Mouse (Mus musculus) thymus, postnatal 14 days (tissue): ENCODE data around the gene Adgre5.

Experiments used
- DNase-seq: peaks from one replicate; pipeline ENCODE4 v3.0.0; 2021

The Adgre5 gene

GRCm38 (mm10) chr8:83740976-83741741, at the start of gene Adgre5:
Adgre5 (minus strand) TSS chr8:83741326.
- peak; percentile 77 for DNase-seq

- no peak for DNase-seq
Measured at GRCm38 (mm10) chr8:83789826-83790225, 48.7 kb upstream of the Adgre5 start.

- no peak for DNase-seq
Measured at GRCm38 (mm10) chr8:83785046-83785445, 43.9 kb upstream of the Adgre5 start.

- DNase-seq, result peak; percentile 93
Measured at GRCm38 (mm10) chr8:83782832-83783558, 41.9 kb upstream of the Adgre5 start.

GRCm38 (mm10) chr8:83779610-83780009, 38.5 kb upstream of the Adgre5 start:
- DNase-seq, result no peak

- no peak for DNase-seq
Measured at GRCm38 (mm10) chr8:83778051-83778450, 36.9 kb upstream of the Adgre5 start.

- no peak for DNase-seq
Measured at GRCm38 (mm10) chr8:83776632-83777031, 35.5 kb upstream of the Adgre5 start.

- DNase-seq, result no peak
Measured at GRCm38 (mm10) chr8:83774221-83774620, 33.1 kb upstream of the Adgre5 start.

- DNase-seq, result peak; percentile 52
Measured at GRCm38 (mm10) chr8:83773452-83773846, 32.3 kb upstream of the Adgre5 start.

- DNase-seq, result peak; percentile 67
Measured at GRCm38 (mm10) chr8:83772701-83773451, 31.8 kb upstream of the Adgre5 start.

GRCm38 (mm10) chr8:83771791-83772190, 30.7 kb upstream of the Adgre5 start:
- DNase-seq, result no peak

- no peak for DNase-seq
Measured at GRCm38 (mm10) chr8:83770669-83771068, 29.5 kb upstream of the Adgre5 start.

- DNase-seq, result no peak
Measured at GRCm38 (mm10) chr8:83769720-83770119, 28.6 kb upstream of the Adgre5 start.

- no peak for DNase-seq
Measured at GRCm38 (mm10) chr8:83768526-83768925, 27.4 kb upstream of the Adgre5 start.

- no peak for DNase-seq
Measured at GRCm38 (mm10) chr8:83767442-83767841, 26.3 kb upstream of the Adgre5 start.

GRCm38 (mm10) chr8:83765663-83766062, 24.5 kb upstream of the Adgre5 start:
- no peak for DNase-seq

GRCm38 (mm10) chr8:83764717-83765116, 23.6 kb upstream of the Adgre5 start:
- DNase-seq, result no peak

- no peak for DNase-seq
Measured at GRCm38 (mm10) chr8:83764116-83764515, 23.0 kb upstream of the Adgre5 start.

- no peak for DNase-seq
Measured at GRCm38 (mm10) chr8:83759231-83759759, 18.2 kb upstream of the Adgre5 start.

- peak; percentile 60 for DNase-seq
Measured at GRCm38 (mm10) chr8:83758298-83758697, 17.2 kb upstream of the Adgre5 start.

- no peak for DNase-seq
Measured at GRCm38 (mm10) chr8:83757084-83757607, 16.0 kb upstream of the Adgre5 start.

- peak; percentile 52 for DNase-seq
Measured at GRCm38 (mm10) chr8:83756273-83756672, 15.1 kb upstream of the Adgre5 start.

GRCm38 (mm10) chr8:83754149-83754548, 13.0 kb upstream of the Adgre5 start:
- peak; percentile 40 for DNase-seq
